ENCODE assay signal across 17 mouse cellular contexts in the genomic region with DNA sequence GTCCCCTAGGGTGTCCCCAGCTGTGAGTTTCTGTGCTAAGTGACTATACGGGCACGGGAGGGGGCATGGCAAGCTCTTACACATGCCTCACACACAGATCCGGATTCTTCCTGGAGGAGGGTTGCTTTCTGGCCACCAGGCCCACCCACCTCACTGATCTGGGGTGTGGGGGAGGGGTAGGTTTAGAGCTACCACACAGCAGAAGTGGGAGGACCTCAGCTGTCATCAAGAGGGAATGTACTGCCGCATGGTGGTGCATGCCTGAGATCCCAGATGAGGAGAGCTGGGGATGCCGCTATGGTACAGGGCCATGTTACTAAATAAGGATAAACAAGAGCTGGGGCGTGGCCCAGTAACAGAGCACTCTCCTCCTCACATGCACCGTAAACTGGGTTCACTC. TPM values are rescaled to one million over a fixed set of nuclear protein-coding genes. Genes with fewer than 3 reads are reported as not detected.
A peak's percentile ranks its signal among the peaks of the same experiment; 100 is the strongest.
DNase-seq lines count a peak whose midpoint lies in the region; ATAC-seq lines count a peak whose summit lies in the region.
"Had no signal": no experiment of that assay in that cellular context is flagged by ENCODE, and none has a peak within 500 bp of the region (broad histone marks: within the 10 kb centered on the region; RNA-seq: fewer than 3 reads in every experiment).

No protein-coding gene starts in this region.

- H3K9ac ChIP-seq in kidney, embryonic 14.5 days (ENCODE audit: low read depth, low read length): no peak overlapping the region
- H3K9ac ChIP-seq in forebrain, embryonic 14.5 days (ENCODE audit: low read length): no peak overlapping the region
- H3K9ac ChIP-seq: hindbrain, embryonic 12.5 days had no signal

- 30% methylated on average over 7 of the region's 7 CpGs for whole genome bisulfite sequencing in kidney, embryonic 14.5 days
- 29% methylated on average over 7 of the region's 7 CpGs for WGBS in limb, embryonic 10.5 days
- WGBS in forebrain, embryonic 14.5 days: 38% methylated on average over 7 of the region's 7 CpGs

- peak overlapping the region; percentile 20; the same call in 1 of the 2 replicates for H3K27ac ChIP-seq in kidney, embryonic 14.5 days (ENCODE audit: low read depth, low read length)
- peak overlapping the region; percentile 50 for H3K27ac ChIP-seq in limb, embryonic 10.5 days
- no peak overlapping the region for H3K27ac ChIP-seq in forebrain, embryonic 14.5 days (ENCODE audit: low read depth, low read length)
- H3K27ac ChIP-seq: hindbrain, embryonic 12.5 days; midbrain, embryonic 10.5 days had no signal

- no peak overlapping the region for H3K4me2 ChIP-seq in kidney, embryonic 14.5 days (replicated peaks; ENCODE audit: low read depth, low read length)
- H3K4me2 ChIP-seq in forebrain, embryonic 14.5 days (ENCODE audit: low read length): no peak overlapping the region
- H3K4me2 ChIP-seq: hindbrain, embryonic 12.5 days had no signal

- H3K4me3 ChIP-seq in kidney, embryonic 14.5 days (ENCODE audit: low read length): no peak overlapping the region
- no peak overlapping the region for H3K4me3 ChIP-seq in limb, embryonic 10.5 days
- no peak overlapping the region for H3K4me3 ChIP-seq in forebrain, embryonic 14.5 days (ENCODE audit: low read depth, low read length)
- H3K4me3 ChIP-seq: erythroblast, embryonic 14.5 days; hindbrain, embryonic 12.5 days; midbrain, embryonic 10.5 days; myocyte had no signal

- ATAC-seq in kidney, embryonic 14.5 days (ENCODE audit: low FRiP score, low TSS enrichment): peak; percentile 50; the same call in 1 of the 2 replicates
- ATAC-seq in forebrain, embryonic 14.5 days: no peak

- DNase-seq in embryo, embryonic 11 days: peak; percentile 54
- no peak for DNase-seq in embryo, embryonic 9.5 days (ENCODE audit: extremely low spot score)
- no peak for DNase-seq in kidney, postnatal 14 days
- peak; percentile 68 for DNase-seq in R1 (ENCODE audit: low read depth, low spot score)
- DNase-seq in limb, embryonic 10.5 days (ENCODE audit: low spot score): no peak
- no peak for DNase-seq in adrenal gland, adult 8-10 months
- no peak for DNase-seq in forebrain, embryonic 14.5 days (ENCODE audit: low spot score)
- DNase-seq: cerebellum, postnatal 10 days; lung, adult 18-20 months had no signal

- H3K4me1 ChIP-seq in kidney, embryonic 14.5 days (ENCODE audit: control insufficient read depth, insufficient read depth, low read length): peaks cover 49% of the 10 kb centered on the region
- peaks cover 46% of the 10 kb centered on the region for H3K4me1 ChIP-seq in limb, embryonic 10.5 days
- no peaks in the 10 kb centered on the region for H3K4me1 ChIP-seq in forebrain, embryonic 14.5 days (ENCODE audit: control insufficient read depth, insufficient read depth, low read length)

- no peaks in the 10 kb centered on the region for H3K9me3 ChIP-seq in kidney, embryonic 14.5 days (ENCODE audit: control insufficient read depth, low read length)
- H3K9me3 ChIP-seq in limb, embryonic 10.5 days (replicated peaks): no peaks in the 10 kb centered on the region
- H3K9me3 ChIP-seq in forebrain, embryonic 14.5 days (replicated peaks; ENCODE audit: control insufficient read depth, low read length): no peaks in the 10 kb centered on the region
- H3K9me3 ChIP-seq: hindbrain, embryonic 12.5 days; midbrain, embryonic 10.5 days had no signal

- no peaks in the 10 kb centered on the region for H3K36me3 ChIP-seq in kidney, embryonic 14.5 days (ENCODE audit: control insufficient read depth, insufficient read depth, low read length)
- no peaks in the 10 kb centered on the region for H3K36me3 ChIP-seq in limb, embryonic 10.5 days
- H3K36me3 ChIP-seq in forebrain, embryonic 14.5 days (ENCODE audit: control insufficient read depth, insufficient read depth, low read length): no peaks in the 10 kb centered on the region
- H3K36me3 ChIP-seq: hindbrain, embryonic 12.5 days; midbrain, embryonic 10.5 days had no signal

- no peaks in the 10 kb centered on the region for H3K27me3 ChIP-seq in kidney, embryonic 14.5 days (ENCODE audit: control insufficient read depth, insufficient read depth, low read length)
- H3K27me3 ChIP-seq in limb, embryonic 10.5 days (ENCODE audit: low read depth, poor library complexity, severe bottlenecking): peaks cover 3% of the 10 kb centered on the region; the same call in 1 of the 2 replicates
- H3K27me3 ChIP-seq in forebrain, embryonic 14.5 days (replicated peaks; ENCODE audit: control insufficient read depth, insufficient read depth, low read length): no peaks in the 10 kb centered on the region
- H3K27me3 ChIP-seq: hindbrain, embryonic 12.5 days had no signal

RNA-seq across cellular contexts. Expression of a gene that starts 13.1 kb away (rescaled TPM):
- 0.39 TPM in 1 of 2 replicates, not detected in the other for polyA plus RNA-seq in kidney, embryonic 14.5 days (2014; fragmentation: Nextera tagmentation; extraction: Ambion mirVana)
- polyA plus RNA-seq in limb, embryonic 10.5 days (2016; fragmentation: Nextera tagmentation; extraction: Ambion mirVana): 0.24 and 0.31 TPM in 2 replicates
- under 1 TPM in 2 of 4 experiments, not detected in 2; 0.17 to 0.35 TPM for total RNA-seq in adrenal gland, adult 8-10 months (2022)
- 0.61 and 0.69 TPM in 2 replicates for polyA plus RNA-seq in forebrain, embryonic 14.5 days (2014; fragmentation: Nextera tagmentation; extraction: Ambion mirVana)
- total RNA-seq: adrenal gland, adult 18-20 months; left cerebral cortex, postnatal 36 days; MEL had no signal
- polyA plus RNA-seq: erythroblast, embryonic 14.5 days; myocyte had no signal

RNA-seq across cellular contexts. Expression of a gene that starts 13.8 kb away (rescaled TPM):
- polyA plus RNA-seq in kidney, embryonic 14.5 days (2014; fragmentation: Nextera tagmentation; extraction: Ambion mirVana): 1.6 and 2.1 TPM in 2 replicates
- 0.23 and 0.33 TPM in 2 replicates for polyA plus RNA-seq in limb, embryonic 10.5 days (2016; fragmentation: Nextera tagmentation; extraction: Ambion mirVana)
- 1 to 10 TPM in 2 of 4 experiments, under 1 TPM in 2; 0.83 to 1.2 (median 0.99) TPM for total RNA-seq in adrenal gland, adult 8-10 months (2022)
- polyA plus RNA-seq in forebrain, embryonic 14.5 days (2014; fragmentation: Nextera tagmentation; extraction: Ambion mirVana): 0.18 TPM in 1 of 2 replicates, not detected in the other
- total RNA-seq: MEL had no signal
- polyA plus RNA-seq: erythroblast, embryonic 14.5 days had no signal

RNA-seq across cellular contexts. Expression of a gene that starts 49.9 kb away (rescaled TPM):
- 2.4 and 2.8 TPM in 2 replicates for polyA plus RNA-seq in kidney, embryonic 14.5 days (2014; fragmentation: Nextera tagmentation; extraction: Ambion mirVana)
- polyA plus RNA-seq in limb, embryonic 10.5 days (2016; fragmentation: Nextera tagmentation; extraction: Ambion mirVana): 0.29 and 0.34 TPM in 2 replicates
- total RNA-seq in adrenal gland, adult 8-10 months (2022): 1 to 10 TPM; 3.0 to 4.5 (median 3.4) TPM
- 0.47 and 0.69 TPM in 2 replicates for polyA plus RNA-seq in forebrain, embryonic 14.5 days (2014; fragmentation: Nextera tagmentation; extraction: Ambion mirVana)
- polyA plus RNA-seq: erythroblast, embryonic 14.5 days had no signal

RNA-seq across cellular contexts. Expression of a gene that starts 51.9 kb away (rescaled TPM):
- polyA plus RNA-seq in kidney, embryonic 14.5 days (2014; fragmentation: Nextera tagmentation; extraction: Ambion mirVana): 24.9 and 28.9 TPM in 2 replicates
- 32.1 and 36.8 TPM in 2 replicates for polyA plus RNA-seq in limb, embryonic 10.5 days (2016; fragmentation: Nextera tagmentation; extraction: Ambion mirVana)
- total RNA-seq in adrenal gland, adult 8-10 months (2022): 10 to 100 TPM; 22.8 to 29.9 (median 25.9) TPM
- polyA plus RNA-seq in forebrain, embryonic 14.5 days (2014; fragmentation: Nextera tagmentation; extraction: Ambion mirVana): 24.0 and 25.9 TPM in 2 replicates

RNA-seq across cellular contexts. Expression of a gene that starts 54.6 kb away (rescaled TPM):
- 257 and 276 TPM in 2 replicates for polyA plus RNA-seq in kidney, embryonic 14.5 days (2014; fragmentation: Nextera tagmentation; extraction: Ambion mirVana)
- 405 and 413 TPM in 2 replicates for polyA plus RNA-seq in limb, embryonic 10.5 days (2016; fragmentation: Nextera tagmentation; extraction: Ambion mirVana)
- total RNA-seq in adrenal gland, adult 8-10 months (2022): 100 to 1,000 TPM; 350 to 623 (median 446) TPM
- polyA plus RNA-seq in forebrain, embryonic 14.5 days (2014; fragmentation: Nextera tagmentation; extraction: Ambion mirVana): 60.6 and 67.2 TPM in 2 replicates

Comparison
In these comparisons a context has a peak if more than half of its experiments do, and no peak if none do; other contexts are left out.
1. DNase-seq: peak in embryo, embryonic 11 days (single experiment) and R1 (single experiment); none in embryo, embryonic 9.5 days (single experiment), kidney, postnatal 14 days (single experiment), limb, embryonic 10.5 days (single experiment), adrenal gland, adult 8-10 months (single experiment) and forebrain, embryonic 14.5 days (single experiment).